Mouse (Mus musculus) embryonic facial prominence, embryonic 12.5 days (tissue): Measurements from ENCODE around the gene Ackr2. TPM values are rescaled to one million over a fixed set of nuclear protein-coding genes. Genes with fewer than 3 reads are reported as not detected.
A peak's percentile ranks its signal among the peaks of the same experiment; 100 is the strongest.

ENCODE experiments used
- ATAC-seq: fragments of 200-750 bp; cut with Nextera tagmentation; 2 replicates; pipeline ENCODE4 v1.8.0; 2017; ENCODE audit not compliant: insufficient number of reproducible peaks, insufficient read depth, low FRiP score, low TSS enrichment
- H3K27ac ChIP-seq: fragments of 300-500 bp; sonication (generic); 2 replicates; pipeline ENCODE4 v1.5.1; 2016; ENCODE audit warnings: mild to moderate bottlenecking
- H3K27me3 ChIP-seq: fragments of 300-500 bp; sonication (generic); 2 replicates; pipeline ENCODE4 v1.6.1; 2016; ENCODE audit warnings: mild to moderate bottlenecking, moderate library complexity
- H3K36me3 ChIP-seq: fragments of 300-500 bp; sonication (generic); 2 replicates; pipeline ENCODE4 v1.6.1; 2016; ENCODE audit warnings: mild to moderate bottlenecking
- H3K4me1 ChIP-seq: fragments of 300-500 bp; sonication (generic); 2 replicates; pipeline ENCODE4 v1.6.1; 2016
- H3K4me2 ChIP-seq: fragments of 300-500 bp; sonication (generic); replicated peaks from 2 replicates; pipeline ENCODE4 v1.6.1; 2016; ENCODE audit warnings: mild to moderate bottlenecking, moderate library complexity
- H3K4me3 ChIP-seq: fragments of 300-500 bp; sonication (generic); 2 replicates; pipeline ENCODE4 v1.5.1; 2016; ENCODE audit warnings: mild to moderate bottlenecking
- H3K9ac ChIP-seq: fragments of 300-500 bp; sonication (generic); 2 replicates; pipeline ENCODE4 v1.6.1; 2016; ENCODE audit warnings: mild to moderate bottlenecking, moderate library complexity
- H3K9me3 ChIP-seq: fragments of 300-500 bp; sonication (generic); 2 replicates; pipeline ENCODE4 v1.6.1; 2016; ENCODE audit warnings: mild to moderate bottlenecking, moderate library complexity
- WGBS: fragments of 180-500 bp; shearing (Covaris S2); methylation state at CpG from one replicate; pipeline ENCODE4 v1.1.7; 2016; 5-methylcytosine and 5-hydroxymethylcytosine counted together
- polyA plus RNA-seq: library from polyadenylated mRNA; unstranded; fragments of >200 nt; fragmentation: Nextera tagmentation; extraction: Ambion mirVana; gene quantifications from 2 replicates; pipeline ENCODE4 v1.2.1, GENCODE M21; 2016

The Ackr2 gene
- polyA plus RNA-seq, 1 experiment from 2014 or later = 0.22 TPM

GRCm38 (mm10) chr9:121950418-121951113 lies 52.4 kb downstream of the Ackr2 start, which contains the start of gene Fam198a:
Gene Fam198a, plus strand, starts transcription at chr9:121950988.
- no peaks in the 10 kb centered on the region for H3K27me3 ChIP-seq
- H3K4me1 ChIP-seq = peaks cover 21% of the 10 kb centered on the region
- H3K36me3 ChIP-seq = no peaks in the 10 kb centered on the region
- WGBS = 10% methylated on average over 14 of the region's 14 CpGs
- peak within 1 kb of the TSS; percentile 69 for H3K27ac ChIP-seq
- ATAC-seq = peak; percentile 94
- peak within 1 kb of the TSS; percentile 24 for H3K4me3 ChIP-seq
- no peaks in the 10 kb centered on the region for H3K9me3 ChIP-seq
- peak within 1 kb of the TSS; percentile 2; the same call in 1 of the 2 replicates for H3K9ac ChIP-seq
- peak within 1 kb of the TSS; percentile 41 for H3K4me2 ChIP-seq

GRCm38 (mm10) chr9:121951114-121951423 lies 52.9 kb downstream of the Ackr2 start:
- Histone ChIP-seq H3K36me3 (no peaks in the 10 kb centered on the region), H3K4me3 (peak overlapping the region; percentile 24), H3K9ac (0 out of 2 replicates have a peak overlapping the region, but pooled peaks have one; percentile 2), H3K4me1 (peaks cover 21% of the 10 kb centered on the region), H3K27ac (peak overlapping the region; percentile 69; the same call in 1 of the 2 replicates), H3K27me3 (no peaks in the 10 kb centered on the region), H3K4me2 (peak overlapping the region; percentile 41), H3K9me3 (no peaks in the 10 kb centered on the region)
- ATAC-seq = no peak; the same call in 1 of the 2 replicates
- 37% methylated on average over 4 of the region's 4 CpGs for WGBS

GRCm38 (mm10) chr9:121952596-121952995 lies 54.4 kb downstream of the Ackr2 start:
- no peak overlapping the region for H3K27ac ChIP-seq
- no peaks in the 10 kb centered on the region for H3K9me3 ChIP-seq
- H3K27me3 ChIP-seq = no peaks in the 10 kb centered on the region
- no peak overlapping the region for H3K9ac ChIP-seq
- no peak overlapping the region for H3K4me2 ChIP-seq
- no peaks in the 10 kb centered on the region for H3K36me3 ChIP-seq
- peaks cover 21% of the 10 kb centered on the region for H3K4me1 ChIP-seq
- H3K4me3 ChIP-seq = no peak overlapping the region
- ATAC-seq = no peak
- WGBS = 90% methylated on average over 6 of the region's 6 CpGs

GRCm38 (mm10) chr9:121959966-121960635 lies 61.9 kb downstream of the Ackr2 start:
- no peak overlapping the region for H3K4me2 ChIP-seq
- H3K9me3 ChIP-seq = no peaks in the 10 kb centered on the region
- H3K4me1 ChIP-seq = peaks cover 11% of the 10 kb centered on the region; the same call in 1 of the 2 replicates
- no peak overlapping the region for H3K9ac ChIP-seq
- H3K4me3 ChIP-seq = no peak overlapping the region
- no peak for ATAC-seq
- peak overlapping the region; percentile 69 for H3K27ac ChIP-seq
- H3K27me3 ChIP-seq = no peaks in the 10 kb centered on the region
- no peaks in the 10 kb centered on the region for H3K36me3 ChIP-seq
- 22% methylated on average over 7 of the region's 7 CpGs for WGBS

Other genes with a start within 250 kb of the Ackr2 start
- 16.8 and 18.0 TPM in 2 replicates for gene Sec22c, start 192.9 kb upstream of the Ackr2 start, polyA plus RNA-seq
- 96.2 and 117 TPM in 2 replicates for gene Ss18l2, start 188.0 kb upstream of the Ackr2 start, polyA plus RNA-seq
- gene Nktr, start 179.2 kb upstream of the Ackr2 start, polyA plus RNA-seq = 73.7 and 85.5 TPM in 2 replicates
- gene Zfp651, start 139.0 kb upstream of the Ackr2 start, polyA plus RNA-seq = 15.4 and 20.1 TPM in 2 replicates
- 2.9 and 3.6 TPM in 2 replicates for gene Klhl40, start 120.7 kb upstream of the Ackr2 start, polyA plus RNA-seq
- gene Hhatl, start 105.8 kb upstream of the Ackr2 start, polyA plus RNA-seq = 0.40 TPM in 1 of 2 replicates, not detected in the other
- 1.3 and 1.5 TPM in 2 replicates for gene Ccdc13, start 58.9 kb upstream of the Ackr2 start, polyA plus RNA-seq
- 128 and 154 TPM in 2 replicates for gene Higd1a, start 40.0 kb upstream of the Ackr2 start, polyA plus RNA-seq
- gene Cyp8b1, start 17.9 kb downstream of the Ackr2 start, polyA plus RNA-seq = not detected in 2 replicates
- 2.1 and 2.2 TPM in 2 replicates for gene Fam198a, start 52.6 kb downstream of the Ackr2 start, polyA plus RNA-seq
- gene Pomgnt2, start 98.8 kb downstream of the Ackr2 start, polyA plus RNA-seq = 13.9 and 15.0 TPM in 2 replicates
- 53.0 and 57.6 TPM in 2 replicates for gene Snrk, start 218.9 kb downstream of the Ackr2 start, polyA plus RNA-seq